Mouse (Mus musculus): ENCODE measurements around the gene Myo5a.
A peak's percentile ranks its signal among the peaks of the same experiment; 100 is the strongest.

GRCm38 (mm10) chr9:75197297-75197696, 126.5 kb downstream of the Myo5a start:
- TF ChIP-seq CTCF (conservative IDR thresholded peaks at IDR 0.05; ENCODE audit: insufficient read depth, insufficient read length, low read depth, low read length) (peak; percentile 55; the same call in 1 of the 2 replicates), POLR2A (IDR thresholded peaks at IDR 0.05; ENCODE audit: low read depth, low read length) (no peak)
